19 mouse cellular contexts compared by ENCODE assay signal in the genomic region with DNA sequence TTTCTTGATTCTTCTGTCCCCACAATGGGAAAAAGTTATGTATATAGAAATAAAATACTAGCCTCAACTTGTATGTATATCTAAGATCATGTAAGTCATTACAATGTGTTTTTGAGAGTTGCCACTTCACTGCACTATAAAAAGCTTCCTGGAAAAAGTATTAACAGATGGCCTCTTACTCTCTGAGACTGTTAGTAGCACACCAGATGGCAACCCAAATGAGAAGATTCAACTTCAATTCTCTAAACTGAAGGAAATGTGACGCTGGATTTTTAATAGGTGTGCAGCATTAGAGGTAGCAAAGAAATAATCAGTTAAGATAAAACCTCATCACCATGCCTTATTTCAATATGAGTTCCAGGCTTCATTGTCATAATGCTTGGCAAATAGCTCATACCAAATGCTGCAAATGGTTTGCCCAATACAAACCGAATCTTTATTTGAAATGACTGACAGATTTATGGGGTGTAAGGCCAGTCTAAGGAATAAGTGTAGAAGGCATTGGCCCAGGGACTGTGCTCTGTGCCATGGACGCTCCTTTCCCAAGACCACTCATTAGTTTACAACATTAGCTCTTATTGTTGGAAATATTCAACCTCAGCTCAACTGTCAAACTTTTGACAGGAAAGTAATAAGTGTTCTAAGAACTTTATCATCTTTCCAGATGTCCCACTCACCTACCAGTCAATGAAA.
"Had no signal": no experiment of that assay in that cellular context is flagged by ENCODE, and none has a peak within 500 bp of the region (broad histone marks: within the 10 kb centered on the region; RNA-seq: fewer than 3 reads in every experiment).

No protein-coding gene starts in this region.

- H3K9me3 ChIP-seq: liver, embryonic 13.5 days; lung, embryonic 15.5 days; megakaryocyte, embryonic 14.5 days; midbrain, embryonic 12.5 days; neural tube, embryonic 13.5 days; stomach, embryonic 15.5 days had no signal

- H3K4me3 ChIP-seq: liver, embryonic 13.5 days; lung, embryonic 15.5 days; megakaryocyte, embryonic 14.5 days; midbrain, embryonic 12.5 days; neural tube, embryonic 13.5 days; stomach, embryonic 15.5 days had no signal

- H3K36me3 ChIP-seq: liver, embryonic 13.5 days; lung, embryonic 15.5 days; midbrain, embryonic 12.5 days; neural tube, embryonic 13.5 days; stomach, embryonic 15.5 days had no signal

- H3K27ac ChIP-seq: liver, embryonic 13.5 days; lung, embryonic 15.5 days; macrophage; midbrain, embryonic 12.5 days; neural tube, embryonic 13.5 days; stomach, embryonic 15.5 days had no signal

- ATAC-seq: liver, postnatal 0 days; midbrain, embryonic 16.5 days had no signal

- H3K4me1 ChIP-seq: liver, embryonic 13.5 days; lung, embryonic 15.5 days; megakaryocyte, embryonic 14.5 days; midbrain, embryonic 12.5 days; neural tube, embryonic 13.5 days; stomach, embryonic 15.5 days had no signal

- DNase-seq: kidney, adult 8-10 months; kidney, postnatal 25 days; layer of hippocampus, adult 9-11 months; left cerebral cortex, postnatal 4 days; liver; liver, embryonic 13.5 days; liver, postnatal 0 days; lung, postnatal 14 days; retina, postnatal 1 day; right cerebral cortex, postnatal 4 days; thymus, adult 2 months; thymus, postnatal 25 days had no signal

- H3K27me3 ChIP-seq: liver, embryonic 13.5 days; lung, embryonic 15.5 days; midbrain, embryonic 12.5 days; neural tube, embryonic 13.5 days; stomach, embryonic 15.5 days had no signal

- H3K9ac ChIP-seq: liver, embryonic 13.5 days; liver, postnatal 0 days; lung, embryonic 15.5 days; midbrain, embryonic 12.5 days; neural tube, embryonic 13.5 days; stomach, embryonic 15.5 days had no signal

- H3K4me2 ChIP-seq: liver, embryonic 13.5 days; lung, embryonic 15.5 days; midbrain, embryonic 12.5 days; neural tube, embryonic 13.5 days; stomach, embryonic 15.5 days had no signal
